Mouse (Mus musculus): ENCODE results near the gene Gm5447. TPM values are rescaled to one million over a fixed set of nuclear protein-coding genes. Genes with fewer than 3 reads are reported as not detected.

Gene Gm5447
- polyA plus RNA-seq, 1 experiment from 2014 or later: not detected

DNA sequence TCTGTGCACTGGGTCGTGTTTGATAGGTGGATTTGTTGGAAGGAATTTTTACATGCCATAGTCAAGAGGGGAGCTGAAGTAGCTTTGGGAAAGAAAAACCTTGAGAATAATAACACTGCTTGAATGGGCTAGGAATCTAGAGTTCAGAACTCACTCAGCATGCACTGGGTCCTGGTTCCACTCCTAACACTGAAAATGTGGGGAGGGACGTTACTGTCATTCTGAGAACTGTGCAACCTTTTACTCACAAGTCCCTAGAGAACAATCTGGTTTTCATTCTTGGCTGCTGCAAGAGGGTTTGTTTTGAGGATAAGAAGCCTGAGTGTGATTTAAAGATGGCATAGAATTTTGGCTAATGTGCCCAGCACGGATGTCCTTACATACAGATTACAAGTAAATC, 49.7 kb downstream of the Gm5447 start:
- no peak for ATAC-seq (ENCODE audit: low FRiP score, low read depth)
- Histone ChIP-seq H3K36me3 (no peaks in the 10 kb centered on the region), H3K27ac (no peak overlapping the region), H3K9ac (no peak overlapping the region), H3K4me3 (no peak overlapping the region), H3K4me2 (replicated peaks) (no peak overlapping the region), H3K27me3 (no peaks in the 10 kb centered on the region), H3K9me3 (no peaks in the 10 kb centered on the region), H3K4me1 (peaks cover 13% of the 10 kb centered on the region)
- 59% methylated on average over 3 of the region's 3 CpGs for WGBS

Other genes starting within 250 kb of the Gm5447 start
- 0.05 and 0.06 TPM in 2 replicates for gene Irf4, start 225.0 kb upstream of the Gm5447 start, polyA plus RNA-seq (2015; fragmentation: Nextera tagmentation; extraction: Ambion mirVana)
- 0.22 TPM in 1 of 2 replicates, not detected in the other for gene Hus1b, start 26.4 kb upstream of the Gm5447 start, polyA plus RNA-seq (2015; fragmentation: Nextera tagmentation; extraction: Ambion mirVana)
- 32.5 and 32.7 TPM in 2 replicates for gene Exoc2, start 111 bp upstream of the Gm5447 start, polyA plus RNA-seq (2015; fragmentation: Nextera tagmentation; extraction: Ambion mirVana)